Mouse (Mus musculus) layer of hippocampus, adult 8-10 months (tissue): ENCODE results near the gene Tmem274. TPM values are rescaled to one million over a fixed set of nuclear protein-coding genes. Genes with fewer than 3 reads are reported as not detected.
"Not testable (repeated sequence)": the region's sequence is repeated elsewhere in the genome, so short reads cannot be mapped to it uniquely, and the experiment has no call there.

Source experiments
- DNase-seq, 2 experiments: peaks; one replicate each; pipeline ENCODE4 v3.0.0; 2022; ENCODE audit warnings: low spot score in 2 of 2
- total RNA-seq, 4 experiments: library from RNA; stranded (reverse); gene quantifications; 2 replicates each; pipeline ENCODE4 v1.2.4; 2022

Gene Tmem274
- not detected for total RNA-seq

DNA sequence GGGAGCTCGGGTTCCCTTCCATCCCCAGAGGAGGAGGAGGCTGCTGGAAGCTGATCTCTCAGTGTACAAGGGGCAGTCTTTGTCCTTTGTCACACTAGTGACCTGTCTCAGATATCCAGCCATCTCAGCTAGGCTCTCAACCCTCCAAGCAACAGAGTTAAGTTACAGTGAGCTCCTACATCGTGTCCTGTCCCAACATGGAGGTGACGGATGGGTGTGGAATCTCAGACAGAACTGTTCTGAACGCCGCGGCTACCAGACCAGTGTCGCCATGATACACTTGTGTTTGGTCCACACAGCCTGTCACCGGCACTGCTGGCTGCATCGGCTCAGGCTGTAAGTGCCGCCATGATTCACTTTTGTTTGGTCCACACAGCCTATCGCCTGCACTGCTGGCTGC lies at the start of gene Tmem274:
Gene Tmem274, plus strand, starts transcription at position 301 of the 400 bp plus-strand sequence.
- no peak for DNase-seq

DNA sequence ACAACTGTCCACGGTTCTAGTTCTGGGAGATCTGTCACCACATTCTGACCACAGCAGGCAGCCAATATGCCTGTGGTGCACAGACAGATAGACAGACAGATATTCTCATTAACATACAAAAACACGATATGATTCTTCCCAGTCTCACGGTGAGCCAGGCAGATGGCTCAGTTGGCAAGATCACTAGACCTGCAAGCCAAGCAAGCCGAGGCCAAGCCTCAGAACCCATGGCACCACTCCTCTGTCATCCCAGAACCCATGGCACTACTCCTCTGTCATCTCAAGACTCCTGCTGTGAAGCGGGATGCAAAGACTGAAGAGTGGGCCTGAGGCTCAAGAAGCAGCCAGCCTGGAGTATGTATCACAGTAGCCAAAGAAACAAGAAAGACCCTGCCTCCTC lies 47.6 kb upstream of the Tmem274 start:
- DNase-seq: no peak

DNA sequence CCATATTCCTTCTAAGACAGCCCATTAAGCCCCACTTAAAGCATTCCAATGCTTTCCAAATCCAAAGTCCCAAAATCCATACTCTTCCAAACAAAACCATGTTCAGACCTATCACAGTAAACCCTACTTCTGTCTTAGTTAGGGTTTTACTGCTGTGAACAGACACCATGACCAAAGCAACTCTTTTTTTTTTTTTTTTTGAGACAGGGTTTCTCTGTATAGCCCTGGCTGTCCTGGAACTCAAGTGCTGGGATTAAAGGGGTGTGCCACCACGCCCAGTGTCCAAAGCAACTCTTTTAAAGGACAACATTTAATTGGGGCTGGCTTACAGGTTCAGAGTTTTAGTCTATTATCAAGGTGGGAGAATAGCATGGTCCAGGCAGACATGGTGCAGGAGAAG lies 45.3 kb upstream of the Tmem274 start:
- not testable (repeated sequence) for DNase-seq

DNA sequence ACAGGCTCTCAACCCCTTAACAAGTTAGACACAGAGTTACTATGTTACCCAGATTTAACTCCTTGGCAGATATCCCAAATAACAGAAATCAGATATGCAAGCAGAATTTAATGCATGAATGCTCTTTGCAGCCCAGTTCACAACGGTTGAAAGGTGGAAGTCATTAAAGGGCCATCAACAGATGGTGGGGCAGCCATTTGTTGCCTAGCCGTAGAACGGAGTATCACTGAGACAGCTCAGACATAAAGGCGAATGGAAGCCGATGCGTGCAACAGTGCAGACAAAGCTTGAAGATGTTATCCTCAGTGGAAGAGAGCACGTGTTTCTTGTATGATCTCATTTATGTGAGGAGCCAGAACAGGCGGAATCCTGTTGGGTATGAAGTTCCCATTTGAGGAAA lies 36.6 kb upstream of the Tmem274 start:
- no peak for DNase-seq

DNA sequence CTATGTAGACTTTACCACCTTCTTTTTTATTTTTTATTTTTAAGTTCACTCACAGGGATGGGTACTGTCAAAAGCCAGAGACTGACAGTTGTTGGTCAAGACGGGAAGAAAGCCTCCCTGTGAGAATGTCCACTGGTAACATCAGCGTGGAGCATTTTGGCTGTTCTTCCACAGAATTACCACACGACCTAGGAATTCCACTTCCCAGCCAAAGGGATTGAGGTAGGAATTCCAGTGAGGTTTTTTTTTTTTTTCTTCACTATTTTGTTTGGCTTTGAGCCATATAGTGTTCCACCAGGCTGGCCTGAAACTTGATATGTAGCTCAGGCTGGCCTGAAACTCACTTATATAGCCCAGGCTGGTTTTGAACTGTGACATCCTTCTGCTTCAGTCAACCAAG lies 34.7 kb upstream of the Tmem274 start:
- no peak for DNase-seq

DNA sequence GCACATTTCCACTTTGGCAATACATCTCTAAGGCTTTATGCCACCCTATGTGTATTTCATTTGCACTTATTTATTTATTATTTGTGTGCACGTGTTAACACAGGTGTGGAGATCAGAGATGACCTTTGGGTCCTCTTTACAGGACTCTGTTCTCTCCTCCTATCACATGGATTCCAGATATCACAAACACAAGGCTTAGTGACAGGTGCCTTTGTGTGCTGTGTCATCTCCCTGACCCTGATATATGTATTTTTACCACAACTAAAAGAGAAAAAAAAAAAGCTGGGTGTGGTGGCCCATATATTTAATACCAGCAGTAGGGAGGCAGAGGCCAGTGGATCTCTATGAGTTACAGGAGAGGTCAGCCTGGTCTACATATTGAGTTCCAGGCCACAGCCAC lies 32.7 kb upstream of the Tmem274 start:
- no peak for DNase-seq

DNA sequence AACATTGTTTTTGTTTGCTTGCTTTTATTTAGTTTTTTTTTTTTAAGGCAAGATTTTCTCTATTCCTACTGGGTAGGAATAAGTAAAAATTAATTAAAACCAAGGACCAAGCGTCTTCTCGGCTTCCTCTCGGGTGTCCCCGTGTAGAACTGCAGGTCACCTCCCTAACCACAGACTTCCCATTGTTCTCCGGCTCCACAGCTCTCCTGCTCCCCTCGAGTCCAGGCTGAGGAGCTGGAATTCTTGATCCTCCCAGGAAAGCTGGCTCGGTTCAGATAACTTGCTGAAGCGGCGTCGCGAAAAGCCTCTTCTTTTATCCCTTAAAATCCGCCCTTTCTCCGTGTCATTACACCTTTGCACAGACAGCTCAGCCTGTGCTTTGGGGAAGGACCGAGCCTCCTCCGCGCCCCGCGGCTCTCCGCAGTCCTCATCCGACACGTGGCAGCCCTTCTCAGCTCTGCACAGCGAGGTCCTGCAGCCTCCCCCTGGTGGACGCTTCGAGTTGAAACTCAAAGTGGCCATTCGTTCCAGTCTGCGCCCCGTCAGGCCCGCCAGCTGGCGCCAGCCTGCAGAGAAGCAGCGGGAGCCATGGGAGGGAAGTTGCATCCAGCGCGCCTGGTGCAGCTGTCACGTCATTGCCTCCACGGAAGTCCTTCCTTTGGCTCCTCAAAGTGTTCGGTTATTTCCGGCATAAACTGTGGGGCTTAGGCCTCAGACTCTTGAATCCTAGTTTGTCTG lies 32.0 kb upstream of the Tmem274 start:
- DNase-seq: peak; percentile 82 to 83

DNA sequence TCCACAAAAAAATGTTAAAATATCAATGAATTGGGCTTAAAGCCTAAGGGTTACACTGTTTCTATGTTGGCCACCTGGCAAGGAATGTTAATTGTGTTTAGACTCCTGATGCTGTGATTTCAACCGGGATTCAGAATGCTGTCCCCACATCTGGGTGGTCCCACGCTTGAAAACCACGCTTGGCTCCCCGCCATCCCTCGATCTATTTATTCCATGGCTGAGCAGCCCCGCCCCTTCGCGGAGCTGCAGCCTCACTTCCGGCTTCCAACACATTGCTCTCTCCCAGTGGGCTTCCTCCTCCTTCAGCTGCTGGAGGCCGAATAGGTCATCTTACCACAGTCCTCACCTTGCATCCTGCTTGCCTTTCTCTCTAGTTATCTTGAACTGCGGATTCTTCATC lies 31.3 kb upstream of the Tmem274 start:
- DNase-seq: no peak

DNA sequence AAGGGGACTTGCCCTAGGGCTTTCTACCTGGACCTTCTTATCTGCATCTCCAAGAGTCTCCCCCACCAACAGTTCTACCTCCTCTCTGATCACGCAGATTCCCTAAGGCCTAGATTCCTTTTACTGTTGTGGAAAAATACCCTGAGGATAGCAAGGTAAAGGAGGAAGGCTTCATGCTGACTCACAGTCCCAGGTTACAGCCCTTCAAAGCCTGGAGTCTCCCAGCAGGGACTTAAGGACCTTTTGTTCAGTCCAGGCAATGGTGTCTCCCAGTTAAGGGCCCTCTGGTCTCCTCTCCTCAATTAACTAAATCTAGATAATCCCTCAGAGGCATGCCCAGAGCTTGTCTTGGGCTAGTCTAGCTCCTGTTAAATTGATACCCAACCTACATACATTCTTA lies 30.9 kb upstream of the Tmem274 start:
- no peak for DNase-seq

DNA sequence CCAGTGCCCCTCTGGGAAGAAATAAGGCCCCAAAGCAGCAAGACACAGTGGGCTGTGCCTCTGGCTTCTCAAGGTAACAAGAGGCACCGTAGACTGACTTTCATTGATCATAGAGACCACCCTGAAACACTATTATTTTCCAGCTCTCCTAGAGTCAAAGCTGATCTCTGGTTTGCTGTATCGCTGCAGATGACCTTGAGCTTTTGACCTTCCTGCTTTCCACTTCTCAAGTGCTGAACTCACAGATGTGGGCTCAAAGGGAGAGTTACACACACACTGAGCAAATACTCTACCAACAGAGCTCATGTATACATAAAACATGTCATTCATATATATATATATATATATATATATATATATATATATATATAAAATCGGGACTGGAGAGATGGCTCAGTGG lies 26.5 kb upstream of the Tmem274 start:
- DNase-seq: no peak

DNA sequence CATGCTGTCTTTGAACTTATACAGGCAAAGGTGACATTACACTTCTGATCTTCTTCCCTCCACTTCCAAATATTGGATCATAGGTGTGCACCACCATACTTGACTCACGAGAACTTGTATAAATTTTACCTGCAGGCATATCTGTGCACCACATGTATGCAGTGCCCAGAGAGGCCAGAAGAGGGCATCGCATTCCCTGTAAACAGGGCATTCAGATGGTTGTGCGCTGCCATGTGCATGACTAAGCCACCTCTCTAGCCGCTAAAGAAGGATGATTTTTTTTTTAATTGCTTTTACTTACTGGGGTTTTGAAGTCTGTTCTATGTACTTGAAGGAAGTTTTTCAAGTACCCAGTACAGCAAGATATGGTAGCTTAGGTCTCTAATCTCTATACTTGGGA lies 23.5 kb upstream of the Tmem274 start:
- DNase-seq: no peak

DNA sequence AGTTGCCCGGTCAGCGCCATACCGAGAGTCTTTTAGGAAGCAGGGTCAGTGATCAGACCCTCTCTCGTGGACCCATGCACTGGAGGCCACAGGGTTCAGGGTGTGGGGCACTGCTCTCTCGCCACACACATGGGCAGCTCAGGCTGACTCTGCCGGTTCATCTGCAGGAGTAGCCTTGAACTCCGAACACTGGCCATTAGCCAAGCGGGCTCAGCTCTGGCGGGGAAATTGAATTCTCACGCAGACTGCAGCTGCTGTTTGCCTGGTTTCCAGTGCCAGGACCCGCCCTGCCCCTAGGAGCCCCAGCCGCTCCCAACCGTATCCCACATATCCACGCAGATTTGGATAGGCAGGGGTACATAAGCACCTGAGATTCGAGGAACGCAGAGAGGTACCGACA lies 22.9 kb upstream of the Tmem274 start:
- no peak for DNase-seq

DNA sequence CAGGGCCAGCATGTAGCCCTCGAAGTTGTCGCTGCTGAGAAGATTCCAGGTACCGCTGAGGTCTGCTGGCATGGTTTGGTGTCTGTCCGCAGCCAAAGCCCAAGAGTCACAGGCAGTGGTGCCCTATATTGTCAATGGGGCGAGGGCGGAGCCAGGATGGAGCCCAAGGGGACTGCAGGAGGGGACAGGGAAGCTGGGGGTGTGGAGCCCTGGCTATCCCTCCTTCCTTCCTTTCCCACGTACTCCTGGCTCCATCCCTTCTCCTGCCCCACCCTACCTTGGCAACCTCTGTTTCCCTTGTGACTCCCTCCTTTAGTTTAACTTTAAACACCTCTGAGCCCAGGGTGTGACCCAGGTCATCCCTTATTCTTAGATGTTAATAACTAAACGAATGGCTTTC lies 22.3 kb upstream of the Tmem274 start, which contains the start of gene Rbp7:
Gene Rbp7, minus strand, starts transcription at position 100 of the 400 bp plus-strand sequence.
- DNase-seq: no peak

DNA sequence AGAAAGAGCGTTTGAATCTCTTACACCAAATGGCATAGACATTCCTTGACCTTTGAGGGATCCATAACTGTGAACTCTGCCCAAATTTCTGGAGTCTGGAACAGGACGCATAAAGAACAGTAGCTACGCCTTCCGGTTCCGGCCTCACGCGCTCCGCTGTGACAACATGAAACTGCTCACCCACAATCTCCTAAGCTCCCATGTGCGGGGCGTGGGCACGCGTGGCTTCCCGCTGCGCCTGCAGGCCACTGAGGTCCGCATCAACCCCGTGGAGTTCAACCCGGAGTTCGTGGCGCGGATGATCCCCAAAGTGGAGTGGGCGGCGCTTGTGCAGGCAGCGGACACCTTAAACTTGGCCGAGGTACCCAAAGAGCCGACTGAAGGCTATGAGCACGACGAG lies 20.0 kb upstream of the Tmem274 start:
- not testable (repeated sequence) for DNase-seq

DNA sequence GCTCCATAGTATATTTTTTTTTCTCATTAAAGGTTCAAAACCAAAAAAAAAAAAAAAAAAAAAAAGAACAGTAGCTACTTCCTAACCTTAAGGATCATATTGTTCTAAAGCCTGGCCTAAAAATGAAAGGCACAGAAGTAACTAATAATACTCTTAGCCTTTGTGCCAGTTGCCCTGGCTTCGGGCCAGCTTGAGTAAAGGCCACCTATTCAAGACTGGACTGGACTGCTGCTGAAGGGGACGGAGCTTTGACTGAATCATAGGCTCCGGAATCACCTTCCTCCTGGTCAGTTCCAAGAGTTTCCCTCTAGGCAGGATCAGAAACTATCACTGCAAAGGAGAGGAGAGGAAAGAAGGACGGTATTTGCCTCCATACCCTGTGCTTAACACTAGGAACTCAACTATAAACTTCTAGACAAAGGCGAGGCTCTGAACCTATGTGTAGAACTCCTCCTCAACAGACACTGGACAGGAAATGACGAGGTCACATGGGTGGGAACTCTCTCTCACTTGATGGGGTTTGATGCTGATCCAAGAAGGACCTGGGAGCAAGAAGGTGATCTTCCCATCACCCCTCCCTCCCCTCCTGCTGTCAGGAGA lies 19.2 kb upstream of the Tmem274 start:
- no peak for DNase-seq

DNA sequence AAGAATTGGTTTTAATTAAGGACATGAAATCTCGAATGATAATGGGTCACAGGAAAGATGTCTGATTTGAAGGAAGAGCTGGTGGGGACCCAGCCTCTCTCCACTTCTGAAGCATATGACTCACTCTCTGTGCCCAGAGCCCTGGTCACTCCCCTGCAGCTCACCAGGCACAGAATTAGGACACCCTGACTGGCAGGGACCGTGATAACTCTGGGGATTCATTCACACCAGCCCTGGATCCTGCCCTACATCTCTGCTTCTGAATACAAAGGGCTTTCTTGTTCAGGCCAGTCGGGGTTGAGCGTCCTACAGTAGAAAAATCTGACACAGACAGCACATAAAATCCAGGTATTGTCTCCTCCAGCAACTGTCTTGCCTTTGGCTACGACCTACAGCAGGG lies 18.7 kb upstream of the Tmem274 start:
- DNase-seq: no peak

DNA sequence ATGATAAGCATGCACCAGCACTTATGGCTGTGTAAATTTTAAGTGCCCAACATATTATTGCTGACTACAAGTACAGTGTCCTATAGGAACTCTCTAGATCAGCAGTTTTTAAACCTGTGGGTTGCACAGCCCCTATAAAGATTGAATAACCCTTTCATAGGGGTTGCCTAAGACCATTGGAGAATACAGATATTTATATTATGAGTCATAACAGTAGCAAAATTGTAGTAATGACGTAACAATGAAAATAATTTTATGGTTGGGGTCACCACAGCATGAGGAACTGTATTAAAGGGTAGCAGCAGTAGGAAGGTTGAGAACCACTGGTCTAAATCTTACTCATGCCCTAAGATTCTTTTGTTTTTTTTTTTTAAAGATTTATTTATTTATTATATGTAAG lies 17.8 kb upstream of the Tmem274 start:
- no peak for DNase-seq

DNA sequence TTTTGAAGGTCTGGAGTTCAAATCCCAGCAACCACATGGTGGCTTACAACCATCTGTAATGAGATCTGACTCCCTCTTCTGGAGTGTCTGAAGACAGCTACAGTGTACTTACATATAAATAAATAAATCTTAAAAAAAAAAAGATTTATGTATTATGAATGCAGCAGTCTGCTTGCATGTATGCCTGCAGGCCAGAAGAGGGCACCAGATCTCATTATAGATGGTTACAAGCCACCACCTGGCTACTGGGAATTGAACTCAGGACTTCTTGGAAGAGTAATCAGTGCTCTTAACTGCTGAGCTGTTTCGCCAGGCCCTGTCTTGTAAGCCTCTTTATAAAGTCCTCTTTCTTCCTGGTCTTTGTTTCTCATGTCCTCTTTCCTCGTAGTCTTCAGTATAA lies 16.7 kb upstream of the Tmem274 start:
- DNase-seq: not testable (repeated sequence)

DNA sequence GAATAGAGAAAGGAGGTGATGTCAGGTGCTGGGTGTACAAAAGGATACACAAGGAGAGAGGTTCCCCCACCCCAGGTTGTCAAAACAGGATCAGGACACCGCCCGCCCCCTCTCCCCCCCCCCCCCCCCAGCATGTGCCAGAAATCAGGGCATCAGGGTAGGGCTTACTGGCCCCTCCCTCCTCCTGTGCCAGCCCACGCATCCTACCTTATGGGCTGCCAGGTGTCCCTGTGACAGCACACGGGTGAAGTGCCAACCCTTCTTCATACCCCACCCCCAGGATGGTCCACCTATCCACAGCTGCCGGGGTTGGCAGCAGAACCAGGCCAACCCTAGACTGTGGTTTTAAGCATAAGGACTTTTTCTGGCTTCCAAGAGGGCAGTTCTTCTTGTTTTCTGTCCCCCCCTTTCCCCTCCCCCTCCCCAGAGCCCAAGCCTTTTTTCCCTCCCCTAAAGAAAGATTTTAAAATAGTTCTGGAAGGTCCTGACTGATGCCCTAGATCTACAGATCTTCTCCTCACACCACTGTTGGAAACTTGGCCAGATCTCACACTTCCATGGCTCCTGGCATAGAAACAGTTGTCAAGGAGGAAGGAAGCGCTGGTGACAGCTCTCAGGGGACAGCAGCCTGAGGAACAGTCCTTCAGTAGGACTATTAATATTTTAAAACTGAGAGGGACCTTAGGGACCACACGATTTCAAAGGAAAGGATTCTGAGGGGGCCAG lies 15.4 kb upstream of the Tmem274 start:
- DNase-seq: no peak

DNA sequence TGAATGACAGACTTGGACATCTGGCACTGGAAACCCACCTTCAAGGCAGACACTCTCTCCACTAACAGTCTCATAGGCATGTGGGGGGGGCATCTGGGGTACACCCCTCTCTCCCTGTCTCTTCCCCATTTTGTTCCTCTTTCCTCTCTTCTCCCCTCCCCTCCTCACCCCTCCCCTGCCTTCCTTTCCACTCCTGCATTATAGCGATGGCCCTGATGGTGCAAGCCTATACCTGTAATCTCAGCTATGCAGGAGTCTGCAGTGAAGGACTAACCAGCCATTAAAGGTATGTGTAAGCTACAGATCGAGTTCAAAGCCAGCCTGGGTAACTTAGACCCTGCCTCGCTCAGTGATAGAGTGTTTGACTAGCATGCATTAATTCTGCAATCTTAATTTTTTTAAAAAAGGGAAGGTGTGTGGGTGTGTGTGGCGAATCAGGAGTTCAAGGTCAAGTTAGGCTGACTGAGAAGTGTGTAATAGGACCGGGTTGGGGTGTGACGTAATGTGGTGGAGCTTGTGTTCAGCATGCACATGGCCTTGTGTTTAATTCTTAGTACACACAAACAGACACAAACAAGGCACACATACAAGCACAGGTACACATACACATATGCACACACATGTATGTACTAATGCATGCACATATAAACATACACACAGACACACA lies 14.7 kb upstream of the Tmem274 start:
- DNase-seq: no peak

DNA sequence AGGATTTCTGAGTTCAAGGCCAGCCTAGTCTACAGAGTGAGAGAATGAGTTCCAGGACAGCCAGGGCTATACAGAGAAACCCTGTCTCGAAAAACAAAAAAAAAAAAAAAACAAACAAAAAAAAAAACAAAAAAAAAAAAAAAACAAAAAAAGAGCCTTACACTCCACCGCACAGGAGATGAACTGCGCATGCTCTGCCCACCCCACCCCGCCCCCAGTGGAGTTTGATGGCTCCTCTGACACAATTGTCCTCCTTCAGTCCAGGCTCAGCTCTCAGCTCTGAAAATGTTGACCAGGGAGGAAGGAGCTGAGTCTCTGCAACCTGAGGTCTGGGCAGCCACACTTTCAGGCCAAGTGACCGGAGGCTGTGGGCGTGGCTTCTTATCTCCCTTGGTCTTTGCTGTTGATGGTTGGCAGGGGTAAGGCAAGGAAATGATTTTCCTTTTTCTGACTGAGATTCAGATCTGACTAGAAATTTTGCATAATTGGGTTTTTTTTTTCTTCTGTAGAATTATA lies 13.7 kb upstream of the Tmem274 start:
- DNase-seq: no peak

DNA sequence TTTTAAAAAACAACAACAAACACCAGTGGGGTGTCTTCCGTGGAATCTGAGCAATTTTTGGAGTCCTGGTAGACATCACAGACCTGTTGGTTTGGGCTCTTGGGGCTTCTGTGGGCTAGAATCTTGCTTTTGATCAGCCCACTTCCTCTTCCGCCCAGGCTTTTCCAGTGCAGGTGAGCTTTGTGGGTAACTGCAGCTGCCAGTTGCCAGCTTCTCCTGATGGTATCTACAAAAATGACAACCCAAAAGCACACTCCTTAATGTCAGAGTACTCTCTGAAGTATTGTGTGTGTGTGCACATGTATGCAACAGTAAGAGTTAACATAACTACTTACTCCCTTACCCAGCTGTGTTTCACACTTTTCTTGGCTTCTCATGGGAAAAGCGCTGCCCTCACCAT lies 7.6 kb upstream of the Tmem274 start:
- DNase-seq: no peak
